Mouse (Mus musculus) neural tube, embryonic 11.5 days (tissue): ENCODE measurements around the gene Bmt2. TPM values are rescaled to one million over a fixed set of nuclear protein-coding genes. Genes with fewer than 3 reads are reported as not detected.

Source experiments
- ATAC-seq: fragments of 200-750 bp; cut with Nextera tagmentation; 2 replicates; pipeline ENCODE4 v1.8.0; 2017; ENCODE audit warnings: moderate number of reproducible peaks, mild to moderate bottlenecking, moderate TSS enrichment, moderate library complexity; ENCODE audit not compliant: insufficient read depth, low FRiP score, low TSS enrichment
- DNase-seq: peaks from one replicate; pipeline ENCODE4 v3.0.0-alpha.2; 2015; ENCODE audit warnings: low spot score
- H3K27ac ChIP-seq: fragments of 300-500 bp; sonication (generic); 2 replicates; pipeline ENCODE4 v1.5.1; 2014; ENCODE audit warnings: low read depth, mild to moderate bottlenecking, low read length
- H3K27me3 ChIP-seq: fragments of 300-500 bp; sonication (generic); 2 replicates; pipeline ENCODE4 v1.6.1; 2014; ENCODE audit warnings: mild to moderate bottlenecking, low read length, mixed read lengths; ENCODE audit not compliant: control insufficient read depth, insufficient read depth
- H3K36me3 ChIP-seq: fragments of 300-500 bp; sonication (generic); 2 replicates; pipeline ENCODE4 v1.6.1; 2014; ENCODE audit warnings: mild to moderate bottlenecking, low read length, moderate library complexity, mixed read lengths; ENCODE audit not compliant: control insufficient read depth, insufficient read depth
- H3K4me1 ChIP-seq: fragments of 300-500 bp; sonication (generic); 2 replicates; pipeline ENCODE4 v1.6.1; 2014; ENCODE audit warnings: low read length, mixed read lengths; ENCODE audit not compliant: control insufficient read depth, insufficient read depth
- H3K4me2 ChIP-seq: fragments of 300-500 bp; sonication (generic); 2 replicates; pipeline ENCODE4 v1.6.1; 2014; ENCODE audit warnings: low read depth, mild to moderate bottlenecking, moderate library complexity
- H3K4me3 ChIP-seq: fragments of 300-500 bp; sonication (generic); 2 replicates; pipeline ENCODE4 v1.5.1; 2014; ENCODE audit warnings: low read depth, low read length
- H3K9ac ChIP-seq: fragments of 300-500 bp; sonication (generic); 2 replicates; pipeline ENCODE4 v1.6.1; 2014; ENCODE audit warnings: mild to moderate bottlenecking, low read length
- H3K9me3 ChIP-seq: fragments of 300-500 bp; sonication (generic); 2 replicates; pipeline ENCODE4 v1.6.1; 2016; ENCODE audit warnings: low read length; ENCODE audit not compliant: control insufficient read depth
- WGBS: fragments of 180-500 bp; shearing (Covaris S2); extraction: QIAGEN DNeasy Blood & Tissue Kit; methylation state at CpG from one replicate; pipeline ENCODE4 v1.1.7; 2014; 5-methylcytosine and 5-hydroxymethylcytosine counted together
- polyA plus RNA-seq: library from polyadenylated mRNA; unstranded; fragments of >200 nt; fragmentation: Nextera tagmentation; extraction: Ambion mirVana; gene quantifications from 2 replicates; pipeline ENCODE4 v1.2.1, GENCODE M21; 2014

Bmt2 gene
- polyA plus RNA-seq, 1 experiment from 2014 or later, result 22.7 TPM

DNA sequence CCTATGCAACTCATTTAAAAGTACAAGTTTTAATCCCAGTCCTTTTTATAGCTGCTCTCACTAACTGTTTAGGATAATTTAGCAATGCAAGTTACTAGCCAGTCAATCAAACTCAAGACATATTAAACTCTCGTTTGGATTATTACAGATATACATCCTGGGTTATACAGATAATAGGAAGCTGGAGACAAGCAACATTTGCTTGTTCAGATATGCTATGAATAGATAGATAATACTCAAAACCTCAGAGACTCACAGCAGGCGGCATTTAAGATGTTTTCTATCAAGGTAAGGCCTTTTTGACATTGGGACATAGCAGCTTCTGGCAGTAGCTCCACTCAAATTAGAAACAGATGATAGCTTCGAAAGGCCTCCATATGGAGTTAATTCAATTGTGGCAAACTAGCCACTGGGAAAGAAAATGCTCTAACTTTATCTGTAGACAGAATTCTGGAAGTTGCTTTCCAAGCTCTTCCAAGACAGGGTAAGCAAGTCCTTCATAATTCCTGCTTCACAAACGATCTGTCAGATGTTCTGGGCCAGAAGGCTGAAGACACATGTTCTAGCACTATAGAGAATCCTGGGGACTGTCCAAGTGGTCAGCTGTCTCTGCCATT lies 84.9 kb downstream of the Bmt2 start:
- H3K4me2 ChIP-seq, result no peak overlapping the region
- DNase-seq (no peak), ATAC-seq (no peak)
- no peaks in the 10 kb centered on the region for H3K9me3 ChIP-seq
- H3K27me3 ChIP-seq, result no peaks in the 10 kb centered on the region
- H3K36me3 ChIP-seq, result no peaks in the 10 kb centered on the region
- WGBS, result 74% methylated on average over 4 of the region's 4 CpGs
- H3K9ac ChIP-seq, result no peak overlapping the region
- no peak overlapping the region for H3K27ac ChIP-seq
- no peaks in the 10 kb centered on the region for H3K4me1 ChIP-seq
- H3K4me3 ChIP-seq, result no peak overlapping the region

DNA sequence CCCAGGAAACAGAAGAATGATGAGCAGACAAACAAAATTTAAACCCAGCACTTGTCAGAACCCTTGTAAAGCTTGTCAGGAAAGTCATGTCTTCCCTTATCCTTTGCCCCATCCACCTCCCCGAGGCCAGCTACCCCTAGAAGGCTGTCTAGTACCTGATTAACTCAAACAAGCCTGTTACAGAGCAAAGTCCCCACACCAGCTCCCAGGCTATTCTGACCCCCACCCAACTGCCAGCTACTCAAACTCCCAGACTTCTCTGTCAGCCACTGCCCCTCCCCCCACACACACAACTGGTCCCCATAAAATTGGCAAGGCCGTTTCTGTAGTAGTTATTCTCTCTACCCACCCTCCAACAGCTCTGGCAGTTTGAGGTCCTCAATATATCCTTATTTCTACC lies 91.2 kb downstream of the Bmt2 start:
- H3K4me1 ChIP-seq, result no peaks in the 10 kb centered on the region
- no peaks in the 10 kb centered on the region for H3K36me3 ChIP-seq
- no peak overlapping the region for H3K4me2 ChIP-seq
- H3K9ac ChIP-seq, result no peak overlapping the region
- H3K4me3 ChIP-seq, result no peak overlapping the region
- H3K27ac ChIP-seq, result no peak overlapping the region
- 30% methylated on average over 2 of the region's 2 CpGs for WGBS
- H3K27me3 ChIP-seq, result no peaks in the 10 kb centered on the region
- ATAC-seq (no peak), DNase-seq (no peak)
- H3K9me3 ChIP-seq, result no peaks in the 10 kb centered on the region

GRCm38 (mm10) chr6:13586154-13586553 lies 91.6 kb downstream of the Bmt2 start:
- WGBS, result 82% methylated on average over 8 of the region's 8 CpGs
- no peaks in the 10 kb centered on the region for H3K36me3 ChIP-seq
- H3K27me3 ChIP-seq, result no peaks in the 10 kb centered on the region
- DNase-seq (no peak), ATAC-seq (no peak)
- no peaks in the 10 kb centered on the region for H3K9me3 ChIP-seq
- no peak overlapping the region for H3K27ac ChIP-seq
- no peak overlapping the region for H3K4me3 ChIP-seq
- H3K4me1 ChIP-seq, result no peaks in the 10 kb centered on the region
- no peak overlapping the region for H3K4me2 ChIP-seq
- H3K9ac ChIP-seq, result no peak overlapping the region

DNA sequence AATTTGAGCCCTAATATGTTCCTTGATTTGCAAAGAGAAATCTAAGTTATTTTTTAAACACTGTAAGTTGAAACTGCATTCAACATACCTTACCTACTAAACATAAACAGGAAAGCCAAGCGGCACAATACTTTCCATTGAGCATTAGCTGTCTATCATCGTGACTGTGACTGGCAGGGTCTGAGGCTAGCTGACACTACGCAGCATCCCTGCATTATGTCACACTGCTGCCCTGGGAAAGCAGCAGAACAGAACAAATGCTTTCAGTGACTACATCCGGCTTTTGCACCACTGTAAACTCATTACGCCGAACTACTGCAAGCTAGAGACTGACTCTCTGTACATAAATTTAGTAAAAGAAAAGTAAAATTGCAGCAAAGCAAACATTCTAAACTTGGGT lies 93.0 kb downstream of the Bmt2 start:
- no peak overlapping the region for H3K27ac ChIP-seq
- no peaks in the 10 kb centered on the region for H3K9me3 ChIP-seq
- H3K9ac ChIP-seq, result no peak overlapping the region
- no peak overlapping the region for H3K4me2 ChIP-seq
- no peaks in the 10 kb centered on the region for H3K27me3 ChIP-seq
- ATAC-seq (no peak), DNase-seq (no peak)
- 92% methylated on average over 6 of the region's 6 CpGs for WGBS
- no peaks in the 10 kb centered on the region for H3K36me3 ChIP-seq
- no peak overlapping the region for H3K4me3 ChIP-seq
- H3K4me1 ChIP-seq, result no peaks in the 10 kb centered on the region

GRCm38 (mm10) chr6:13582075-13582474 lies 95.7 kb downstream of the Bmt2 start:
- WGBS, result 91% methylated on average over 1 of the region's 1 CpGs
- Histone ChIP-seq H3K9ac (no peak overlapping the region), H3K36me3 (no peaks in the 10 kb centered on the region), H3K4me2 (no peak overlapping the region), H3K9me3 (no peaks in the 10 kb centered on the region), H3K4me3 (no peak overlapping the region), H3K27me3 (no peaks in the 10 kb centered on the region), H3K4me1 (no peaks in the 10 kb centered on the region), H3K27ac (no peak overlapping the region)
- DNase-seq (no peak), ATAC-seq (no peak)

Other genes starting within 250 kb of the Bmt2 start
- gene Tmem168, start 69.9 kb downstream of the Bmt2 start, polyA plus RNA-seq, result 33.8 and 37.1 TPM in 2 replicates
- 24.8 and 25.1 TPM in 2 replicates for gene Gpr85, start 162.0 kb upstream of the Bmt2 start, polyA plus RNA-seq
- gene 2610001J05Rik, start 193.6 kb upstream of the Bmt2 start, polyA plus RNA-seq, result 72.3 and 79.0 TPM in 2 replicates